Mouse (Mus musculus) midbrain, embryonic 13.5 days (tissue): ENCODE results near the gene Rep15. TPM values are rescaled to one million over a fixed set of nuclear protein-coding genes. Genes with fewer than 3 reads are reported as not detected.

Source experiments
- ATAC-seq: fragments of 200-750 bp; cut with Nextera tagmentation; 2 replicates; pipeline ENCODE4 v1.8.0; 2017; ENCODE audit warnings: mild to moderate bottlenecking, moderate TSS enrichment, moderate library complexity
- H3K27ac ChIP-seq: fragments of 300-500 bp; sonication (generic); 2 replicates; pipeline ENCODE4 v1.5.1; 2015; ENCODE audit warnings: inconsistent platforms, mild to moderate bottlenecking, moderate library complexity
- H3K27me3 ChIP-seq: fragments of 300-500 bp; sonication (generic); 2 replicates; pipeline ENCODE4 v1.6.1; 2015; ENCODE audit warnings: mild to moderate bottlenecking, inconsistent platforms
- H3K36me3 ChIP-seq: fragments of 300-500 bp; sonication (generic); 2 replicates; pipeline ENCODE4 v1.6.1; 2015; ENCODE audit warnings: mild to moderate bottlenecking, inconsistent platforms
- H3K4me1 ChIP-seq: fragments of 300-500 bp; sonication (generic); replicated peaks from 2 replicates; pipeline ENCODE4 v1.6.1; 2015; ENCODE audit warnings: inconsistent platforms
- H3K4me2 ChIP-seq: fragments of 300-500 bp; sonication (generic); replicated peaks from 2 replicates; pipeline ENCODE4 v1.6.1; 2015; ENCODE audit warnings: moderate library complexity, mild to moderate bottlenecking, inconsistent platforms
- H3K4me3 ChIP-seq: fragments of 300-500 bp; sonication (generic); replicated peaks from 2 replicates; pipeline ENCODE4 v1.5.1; 2015; ENCODE audit warnings: mild to moderate bottlenecking, inconsistent platforms
- H3K9ac ChIP-seq: fragments of 300-500 bp; sonication (generic); replicated peaks from 2 replicates; pipeline ENCODE4 v1.6.1; 2015; ENCODE audit warnings: mild to moderate bottlenecking, inconsistent platforms
- H3K9me3 ChIP-seq: fragments of 300-500 bp; sonication (generic); 2 replicates; pipeline ENCODE4 v1.6.1; 2016; ENCODE audit warnings: mild to moderate bottlenecking, inconsistent platforms
- whole genome bisulfite sequencing: fragments of 180-500 bp; shearing (Covaris S2); methylation state at CpG from one replicate; pipeline ENCODE4 v1.1.7; 2015; 5-methylcytosine and 5-hydroxymethylcytosine counted together
- polyA plus RNA-seq: library from polyadenylated mRNA; unstranded; fragments of >200 nt; fragmentation: Nextera tagmentation; extraction: Ambion mirVana; gene quantifications from 2 replicates; pipeline ENCODE4 v1.2.1, GENCODE M21; 2015

The Rep15 gene
- polyA plus RNA-seq, 1 experiment from 2014 or later: 1.0 TPM

- ATAC-seq: no peak
- no peak overlapping the region for H3K27ac ChIP-seq
Observed at GRCm38 (mm10) chr6:147064226-147064943, 32.0 kb downstream of the Rep15 start.

GRCm38 (mm10) chr6:147064944-147065261, 32.5 kb downstream of the Rep15 start:
- no peak overlapping the region for H3K27ac ChIP-seq
- H3K4me1 ChIP-seq: no peaks in the 10 kb centered on the region
- ATAC-seq: no peak
- no peaks in the 10 kb centered on the region for H3K9me3 ChIP-seq
- no peaks in the 10 kb centered on the region for H3K27me3 ChIP-seq
- no peak overlapping the region for H3K9ac ChIP-seq
- peaks cover 58% of the 10 kb centered on the region for H3K36me3 ChIP-seq
- H3K4me2 ChIP-seq: no peak overlapping the region
- no peak overlapping the region for H3K4me3 ChIP-seq
- WGBS: 93% methylated on average over 6 of the region's 6 CpGs

More at GRCm38 (mm10) chr6:147064226-147064943, 32.0 kb downstream of the Rep15 start:
- H3K9me3 ChIP-seq: no peaks in the 10 kb centered on the region
- H3K9ac ChIP-seq: no peak overlapping the region
- H3K4me1 ChIP-seq: no peaks in the 10 kb centered on the region
- H3K4me3 ChIP-seq: no peak overlapping the region
- H3K4me2 ChIP-seq: no peak overlapping the region
- WGBS: 96% methylated on average over 10 of the region's 10 CpGs
- peaks cover 57% of the 10 kb centered on the region for H3K36me3 ChIP-seq
- H3K27me3 ChIP-seq: no peaks in the 10 kb centered on the region

- Histone ChIP-seq H3K27ac (peak overlapping the region; percentile 35; the same call in 1 of the 2 replicates), H3K27me3 (no peaks in the 10 kb centered on the region), H3K36me3 (peaks cover 22% of the 10 kb centered on the region), H3K4me1 (no peaks in the 10 kb centered on the region), H3K4me3 (no peak overlapping the region), H3K4me2 (no peak overlapping the region), H3K9ac (no peak overlapping the region), H3K9me3 (no peaks in the 10 kb centered on the region)
- 0 out of 2 replicates have a peak, but pooled peaks have one; percentile 50 for ATAC-seq
- WGBS: 53% methylated on average over 5 of the region's 5 CpGs
Observed at GRCm38 (mm10) chr6:147075808-147076387, 43.5 kb downstream of the Rep15 start.

GRCm38 (mm10) chr6:147076878-147077277, 44.5 kb downstream of the Rep15 start:
- H3K4me1 ChIP-seq: no peaks in the 10 kb centered on the region
- 0 out of 2 replicates have a peak, but pooled peaks have one; percentile 50 for ATAC-seq
- no peaks in the 10 kb centered on the region for H3K27me3 ChIP-seq
- H3K9me3 ChIP-seq: no peaks in the 10 kb centered on the region
- no peak overlapping the region for H3K4me2 ChIP-seq
- no peak overlapping the region for H3K4me3 ChIP-seq
- 80% methylated on average over 8 of the region's 8 CpGs for WGBS
- no peak overlapping the region for H3K9ac ChIP-seq
- H3K27ac ChIP-seq: no peak overlapping the region
- H3K36me3 ChIP-seq: peaks cover 13% of the 10 kb centered on the region

- H3K4me3 ChIP-seq: no peak overlapping the region
- 94% methylated on average over 10 of the region's 10 CpGs for WGBS
- ATAC-seq: no peak
Observed at GRCm38 (mm10) chr6:147079919-147080318, 47.5 kb downstream of the Rep15 start.

More at GRCm38 (mm10) chr6:147079919-147080318, 47.5 kb downstream of the Rep15 start:
- no peak overlapping the region for H3K9ac ChIP-seq
- H3K27me3 ChIP-seq: no peaks in the 10 kb centered on the region
- no peaks in the 10 kb centered on the region for H3K9me3 ChIP-seq
- H3K27ac ChIP-seq: no peak overlapping the region
- no peaks in the 10 kb centered on the region for H3K36me3 ChIP-seq
- H3K4me2 ChIP-seq: no peak overlapping the region
- H3K4me1 ChIP-seq: no peaks in the 10 kb centered on the region

Other genes with a start within 250 kb of the Rep15 start
- 1.8 and 2.6 TPM in 2 replicates for gene Arntl2, start 236.5 kb upstream of the Rep15 start, polyA plus RNA-seq
- not detected in 2 replicates for gene Smco2, start 182.5 kb upstream of the Rep15 start, polyA plus RNA-seq
- gene Ppfibp1, start 144.1 kb upstream of the Rep15 start, polyA plus RNA-seq: 14.2 and 15.3 TPM in 2 replicates
- 0.15 TPM in 1 of 2 replicates, not detected in the other for gene 1700034J05Rik, start 78.2 kb upstream of the Rep15 start, polyA plus RNA-seq
- gene Mrps35, start 10.2 kb downstream of the Rep15 start, polyA plus RNA-seq: 74.7 and 89.0 TPM in 2 replicates
- gene Mansc4, start 54.4 kb downstream of the Rep15 start, polyA plus RNA-seq: 0.52 and 0.53 TPM in 2 replicates
- gene Klhl42, start 58.8 kb downstream of the Rep15 start, polyA plus RNA-seq: 5.2 and 5.8 TPM in 2 replicates
- gene Pthlh, start 231.6 kb downstream of the Rep15 start, polyA plus RNA-seq: 0.68 and 1.2 TPM in 2 replicates